Mouse (Mus musculus) MEL (cell line): ENCODE measurements at regions not wholly inside any gene's neighbourhood (a gene's known extent, or its start where the extent isn't known, plus 50 kb on each side); places are given as distances from the start of the nearest gene placed in this dataset.

Experiments
- DNase-seq: peaks from one replicate; pipeline ENCODE4 v3.0.0; 2011; ENCODE audit warnings: low read depth, low spot score
- H3K27ac ChIP-seq: 2 replicates; pipeline ENCODE4 v1.5.1; 2012; ENCODE audit warnings: low read depth, mild to moderate bottlenecking, control low read depth, low read length, moderate library complexity; ENCODE audit not compliant: control insufficient read depth
- H3K27me3 ChIP-seq, 2 experiments: fragments of 150-350 bp in 1 of 2; sonication (generic) in 1 of 2; 2 replicates each; pipeline ENCODE4 v1.6.1; 2012; ENCODE audit warnings: low read length in 2 of 2, mild to moderate bottlenecking in 2 of 2, improper control_type of control experiment in 1 of 2, moderate library complexity in 1 of 2; ENCODE audit not compliant: insufficient read depth in 2 of 2, control insufficient read depth in 1 of 2
- H3K36me3 ChIP-seq, 2 experiments: 2 replicates each; pipeline ENCODE4 v1.6.1; 2012 to 2014; ENCODE audit warnings: low read length in 2 of 2, improper control_type of control experiment in 1 of 2, inconsistent platforms in 1 of 2, mild to moderate bottlenecking in 1 of 2; ENCODE audit not compliant: insufficient read depth in 2 of 2, control insufficient read depth in 1 of 2
- H3K4me1 ChIP-seq, 2 experiments: fragments of 150-350 bp in 1 of 2; sonication (generic) in 1 of 2; 2 replicates each; pipeline ENCODE4 v1.6.1; 2012; ENCODE audit warnings: low read length in 2 of 2, improper control_type of control experiment in 1 of 2, mild to moderate bottlenecking in 1 of 2; ENCODE audit not compliant: insufficient read depth in 2 of 2, control insufficient read depth in 1 of 2
- H3K4me3 ChIP-seq, 2 experiments: fragments of 150-350 bp in 1 of 2; sonication (generic) in 1 of 2; 2 replicates each; pipeline ENCODE4 v1.5.1; 2012; ENCODE audit warnings: low read depth in 2 of 2, low read length in 2 of 2, mild to moderate bottlenecking in 2 of 2, moderate library complexity in 2 of 2, control low read depth in 1 of 2, improper control_type of control experiment in 1 of 2; ENCODE audit not compliant: control insufficient read depth in 1 of 2, insufficient read depth in 1 of 2
- H3K79me2 ChIP-seq: 2 replicates; pipeline ENCODE4 v1.6.1; 2012; ENCODE audit warnings: mild to moderate bottlenecking, low read length, moderate library complexity; ENCODE audit not compliant: control insufficient read depth, poor library complexity, insufficient read depth
- H3K9ac ChIP-seq: 2 replicates; pipeline ENCODE4 v1.6.1; 2012; ENCODE audit warnings: low read depth, mild to moderate bottlenecking, control low read depth, low read length, moderate library complexity; ENCODE audit not compliant: control insufficient read depth, poor library complexity, severe bottlenecking
- H3K9me3 ChIP-seq: fragments of 150-350 bp; sonication (generic); replicated peaks from 2 replicates; pipeline ENCODE4 v1.6.1; 2012; ENCODE audit warnings: mild to moderate bottlenecking, low read length, improper control_type of control experiment, moderate library complexity; ENCODE audit not compliant: insufficient read depth
- CHD1 ChIP-seq: IDR thresholded peaks from 2 replicates; pipeline ENCODE4 v1.6.1; 2012; ENCODE audit warnings: low read depth, mild to moderate bottlenecking, inconsistent platforms, low read length, improper control_type of control experiment
- E2F4 ChIP-seq: IDR thresholded peaks from 2 replicates; pipeline ENCODE4 v1.6.1; 2011; ENCODE audit warnings: low read depth, low read length, improper control_type of control experiment, borderline replicate concordance
- ELF1 ChIP-seq: IDR thresholded peaks from 2 replicates; pipeline ENCODE4 v1.6.1; 2014; ENCODE audit warnings: low read depth, mild to moderate bottlenecking, inconsistent platforms, low read length, improper control_type of control experiment, moderate library complexity
- GATA1 ChIP-seq: IDR thresholded peaks from 2 replicates; pipeline ENCODE4 v1.6.1; 2011; ENCODE audit warnings: low read depth, low read length, improper control_type of control experiment
- HCFC1 ChIP-seq: IDR thresholded peaks from 2 replicates; pipeline ENCODE4 v1.6.1; 2012; ENCODE audit warnings: low read depth, mild to moderate bottlenecking, inconsistent platforms, low read length, improper control_type of control experiment, moderate library complexity
- JUND ChIP-seq: IDR thresholded peaks from 2 replicates; pipeline ENCODE4 v1.6.1; 2011; ENCODE audit warnings: low read depth, mild to moderate bottlenecking, improper control_type of control experiment, low read length
- KAT2A ChIP-seq: conservative IDR thresholded peaks from 2 replicates; pipeline ENCODE4 v1.6.1; 2012; ENCODE audit warnings: low read depth, low read length, improper control_type of control experiment, inconsistent platforms
- MEF2A ChIP-seq: IDR thresholded peaks from 2 replicates; pipeline ENCODE4 v1.6.1; 2014; ENCODE audit warnings: low read depth, mild to moderate bottlenecking, inconsistent platforms, low read length, improper control_type of control experiment; ENCODE audit not compliant: poor library complexity, insufficient replicate concordance, severe bottlenecking; ENCODE audit errors: extremely low read depth
- MYC ChIP-seq: IDR thresholded peaks from 2 replicates; pipeline ENCODE4 v1.6.1; 2011; ENCODE audit warnings: low read depth, mild to moderate bottlenecking, low read length, improper control_type of control experiment, moderate library complexity
- NELFE ChIP-seq: IDR thresholded peaks from 2 replicates; pipeline ENCODE4 v1.6.1; 2011; ENCODE audit warnings: low read depth, low read length, improper control_type of control experiment
- POLR2A ChIP-seq, 2 experiments: IDR thresholded peaks; 2 replicates each; pipeline ENCODE4 v1.6.1; 2011 to 2012; ENCODE audit warnings: low read length in 2 of 2, mild to moderate bottlenecking in 2 of 2, control low read depth in 1 of 2, improper control_type of control experiment in 1 of 2, low read depth in 1 of 2, moderate library complexity in 1 of 2; ENCODE audit not compliant: control insufficient read depth in 1 of 2, insufficient read depth in 1 of 2, poor library complexity in 1 of 2
- RCOR1 ChIP-seq: IDR thresholded peaks from 2 replicates; pipeline ENCODE4 v1.6.1; 2012; ENCODE audit warnings: low read depth, mild to moderate bottlenecking, inconsistent platforms, low read length, improper control_type of control experiment
- SIN3A ChIP-seq: IDR thresholded peaks from 2 replicates; pipeline ENCODE4 v1.6.1; 2012; ENCODE audit warnings: low read length, improper control_type of control experiment, inconsistent platforms
- SMC3 ChIP-seq: IDR thresholded peaks from 2 replicates; pipeline ENCODE4 v1.6.1; 2011; ENCODE audit warnings: low read depth, low read length, improper control_type of control experiment
- TAL1 ChIP-seq: IDR thresholded peaks from 2 replicates; pipeline ENCODE4 v1.6.1; 2012; ENCODE audit warnings: mild to moderate bottlenecking, inconsistent platforms, low read length, moderate library complexity, mixed read lengths
- TBP ChIP-seq: IDR thresholded peaks from 2 replicates; pipeline ENCODE4 v1.8.0; 2011; ENCODE audit warnings: low read depth, low read length, improper control_type of control experiment
- ZC3H11A ChIP-seq: IDR thresholded peaks from 2 replicates; pipeline ENCODE4 v1.6.1; 2012; ENCODE audit warnings: low read depth, mild to moderate bottlenecking, inconsistent platforms, low read length, improper control_type of control experiment
- ZKSCAN1 ChIP-seq: IDR thresholded peaks from 2 replicates; pipeline ENCODE4 v1.6.1; 2012; ENCODE audit warnings: low read depth, mild to moderate bottlenecking, inconsistent platforms, low read length, improper control_type of control experiment, moderate library complexity
- ZMIZ1 ChIP-seq: IDR thresholded peaks from 2 replicates; pipeline ENCODE4 v1.6.1; 2012; ENCODE audit warnings: low read depth, mild to moderate bottlenecking, inconsistent platforms, low read length, improper control_type of control experiment, moderate library complexity

DNA sequence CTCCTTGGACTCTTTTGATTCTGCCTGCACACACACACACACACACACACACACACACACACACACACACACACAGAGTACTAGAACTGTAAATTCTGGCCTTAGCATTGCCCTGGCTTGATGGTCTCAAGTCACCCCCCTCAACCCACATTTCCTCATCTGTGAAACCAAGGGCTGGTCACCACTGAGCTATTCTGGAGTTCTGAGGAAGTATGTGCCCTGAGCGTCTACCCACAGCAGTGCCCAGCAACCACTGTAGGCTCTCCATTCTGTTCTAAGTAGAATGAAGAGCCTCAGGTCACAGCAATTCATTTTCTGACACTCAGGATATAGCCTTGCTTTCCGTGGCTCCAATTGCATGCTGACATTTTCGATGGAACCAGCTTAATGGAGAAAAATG lies 279.4 kb upstream of the Klf4 start:
- H3K27ac ChIP-seq, result no peak overlapping the region

DNA sequence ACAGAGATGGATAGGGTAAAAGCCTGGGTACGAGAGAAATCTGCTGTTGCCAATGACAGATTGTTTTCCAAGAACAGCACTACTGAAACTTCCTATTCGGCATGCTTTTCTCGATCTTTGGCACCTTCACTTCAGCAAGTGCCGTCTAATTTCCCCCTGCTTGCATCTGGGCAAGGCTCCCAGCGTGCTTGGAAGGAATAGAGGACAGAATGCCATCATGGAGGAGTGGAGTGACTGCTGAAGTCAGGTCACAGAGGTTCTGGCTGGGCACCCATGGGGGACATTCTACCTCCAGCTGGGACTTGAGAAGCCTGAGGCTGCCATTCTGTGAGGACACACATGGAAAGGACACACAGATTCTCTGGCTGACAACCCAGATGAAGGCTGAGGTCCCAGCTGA lies 276.2 kb upstream of the Klf4 start:
- no peak for DNase-seq
- Histone ChIP-seq H3K27me3 (no peaks in the 10 kb centered on the region), H3K79me2 (no peaks in the 10 kb centered on the region), H3K9me3 (no peaks in the 10 kb centered on the region), H3K27ac (no peak overlapping the region), H3K9ac (no peak overlapping the region), H3K36me3 (no peaks in the 10 kb centered on the region), H3K4me1 (no peaks in the 10 kb centered on the region), H3K4me3 (no peak overlapping the region)
- TF ChIP-seq JUND (no peak), HCFC1 (no peak), NELFE (no peak), SIN3A (no peak), ZMIZ1 (no peak), GATA1 (no peak), MEF2A (no peak), CHD1 (no peak)
- TF ChIP-seq, all 39 proteins: peak for 0

More for the DNA sequence above, 279.4 kb upstream of the Klf4 start:
- H3K36me3 ChIP-seq, result no peaks in the 10 kb centered on the region
- no peak for DNase-seq
- no peaks in the 10 kb centered on the region for H3K79me2 ChIP-seq
- H3K4me3 ChIP-seq, result no peak overlapping the region
- H3K27me3 ChIP-seq, result no peaks in the 10 kb centered on the region
- H3K9ac ChIP-seq, result no peak overlapping the region
- no peaks in the 10 kb centered on the region for H3K4me1 ChIP-seq
- H3K9me3 ChIP-seq, result no peaks in the 10 kb centered on the region
- TF ChIP-seq POLR2A (IDR thresholded peaks at IDR 0.05; ENCODE audit: control insufficient read depth in 1 of 2, insufficient read depth in 1 of 2, low read depth in 1 of 2, low read length in 2 of 2, poor library complexity in 1 of 2) (no peak), GATA1 (no peak), ZC3H11A (no peak), SMC3 (no peak), MYC (no peak), SIN3A (no peak), TBP (no peak), RCOR1 (no peak), E2F4 (no peak), ELF1 (no peak), KAT2A (no peak), ZKSCAN1 (no peak), CHD1 (no peak), NELFE (no peak), TAL1 (no peak)
